Mouse (Mus musculus): Measurements from ENCODE around the gene Olfr32.

GRCm38 (mm10) chr2:90152991-90153390, 10.9 kb upstream of the Olfr32 start, which contains the start of gene Olfr1270:
- TF ChIP-seq CTCF (IDR thresholded peaks at IDR 0.05; ENCODE audit: low read depth) = no peak
- no peak for TF ChIP-seq EP300 (IDR thresholded peaks at IDR 0.05; ENCODE audit: low read depth)
